Mouse (Mus musculus) activated CD4-positive, CD25-positive, alpha-beta regulatory T cell, adult 4 months (primary cell): ENCODE results near the gene Ass1. TPM values are rescaled to one million over a fixed set of nuclear protein-coding genes. Genes with fewer than 3 reads are reported as not detected.

Experiments used
- ATAC-seq: one replicate; pipeline ENCODE4 v1.8.0; 2017
- polyA plus RNA-seq, 2 experiments: library from polyadenylated mRNA; unstranded; fragments of 100-300 nt; shearing (Covaris generic); gene quantifications; one replicate each; pipeline ENCODE4 v1.2.1; 2017

Gene Ass1
- polyA plus RNA-seq, 2 experiments from 2014 or later = 445 to 470 TPM

DNA sequence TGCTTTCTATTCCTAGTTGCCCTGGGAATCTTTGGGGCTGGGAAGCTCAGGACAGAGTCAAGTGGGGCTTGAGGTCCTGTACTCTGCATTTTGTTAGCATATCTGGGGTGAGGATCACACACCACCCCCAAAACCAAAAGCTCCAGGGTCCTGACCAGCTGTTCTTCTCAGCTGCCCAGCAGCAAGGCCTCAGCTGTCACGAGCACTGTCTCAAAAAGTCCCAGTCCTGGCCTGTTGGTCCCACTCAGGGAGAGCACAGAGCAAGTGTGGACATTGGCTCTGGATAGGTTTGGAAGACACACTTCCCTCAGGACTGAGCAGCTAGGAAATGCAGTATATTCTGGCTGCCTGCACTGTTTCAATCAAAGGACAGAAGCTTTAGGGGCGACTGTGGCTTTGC lies 20.5 kb downstream of the Ass1 start:
- ATAC-seq = no peak

DNA sequence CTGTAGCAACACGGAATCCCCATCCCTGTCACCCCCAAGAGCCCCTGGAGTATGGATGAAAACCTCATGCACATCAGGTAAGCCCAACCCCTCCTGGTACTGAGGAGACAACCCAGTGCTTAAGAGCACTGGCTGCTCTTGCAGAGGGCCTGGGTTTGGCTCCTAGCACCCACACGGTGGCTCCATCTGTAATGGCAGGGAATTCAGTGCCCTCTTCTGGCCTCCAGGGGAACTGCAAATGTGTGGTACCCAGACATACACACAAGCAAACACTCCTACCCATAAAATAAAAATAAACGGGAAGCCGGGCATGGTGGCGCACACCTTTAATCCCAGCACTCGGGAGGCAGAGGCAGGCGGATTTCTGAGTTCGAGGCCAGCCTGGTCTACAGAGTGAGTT lies 22.3 kb downstream of the Ass1 start:
- ATAC-seq = no peak

DNA sequence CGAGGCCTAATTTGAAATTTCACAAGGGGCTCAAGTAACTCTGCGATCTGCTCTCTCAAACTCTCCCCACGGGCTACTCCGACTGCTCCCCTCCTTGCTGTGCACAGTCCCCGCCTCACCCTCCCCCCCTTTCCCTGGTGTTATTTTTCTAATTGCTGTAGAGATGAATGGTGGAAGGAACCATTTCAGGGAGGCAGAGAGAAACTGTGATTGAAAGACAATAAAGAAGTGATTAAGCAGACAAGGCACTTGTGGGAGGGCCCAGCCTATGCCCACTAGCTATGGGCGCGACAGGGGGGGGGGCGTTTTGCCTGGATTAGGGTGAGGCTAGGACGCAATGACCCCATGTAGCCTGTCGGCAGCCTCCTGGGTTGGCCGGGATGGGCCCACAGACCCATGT lies 23.2 kb downstream of the Ass1 start:
- no peak for ATAC-seq

DNA sequence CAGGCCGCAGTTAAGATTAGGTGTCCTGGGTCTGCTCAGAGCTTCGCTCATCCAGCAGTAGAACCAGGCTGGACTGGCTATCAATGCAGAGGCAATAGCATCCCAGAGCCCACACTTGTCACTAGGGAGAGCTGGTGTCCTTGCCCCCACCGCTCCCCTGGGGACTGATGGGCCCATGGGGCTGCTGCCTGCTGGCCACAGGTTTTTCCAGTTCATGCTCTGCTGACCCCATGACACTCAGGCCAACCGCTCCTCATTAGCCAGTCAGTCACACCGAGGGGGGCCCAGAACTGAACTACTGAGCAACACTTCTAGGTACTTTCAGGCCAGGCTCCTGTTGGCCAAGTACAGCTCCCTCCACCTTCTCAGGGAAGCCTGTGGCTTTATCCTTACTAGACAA lies 24.3 kb downstream of the Ass1 start:
- ATAC-seq = no peak

DNA sequence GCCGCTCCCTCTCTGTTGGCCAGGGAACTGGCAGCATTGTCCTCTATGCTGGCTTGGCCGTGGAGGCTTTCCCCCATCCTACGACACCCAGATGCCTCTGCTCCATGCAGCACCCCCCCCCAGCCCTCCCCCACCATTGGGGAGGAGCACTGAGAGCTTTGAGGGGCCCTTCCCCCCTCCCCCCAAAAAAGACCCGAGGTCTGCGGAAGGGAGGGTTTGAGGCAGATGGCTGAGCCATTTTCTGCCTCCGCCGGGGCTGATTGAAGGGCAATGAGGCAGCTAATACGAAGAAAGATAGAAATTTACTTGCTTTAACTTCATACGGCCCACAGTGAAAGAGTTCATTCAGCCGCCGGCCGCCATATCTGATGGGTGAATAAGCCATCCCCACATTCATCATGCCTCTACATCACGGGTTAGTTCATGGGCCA lies 25.1 kb downstream of the Ass1 start:
- no peak for ATAC-seq

DNA sequence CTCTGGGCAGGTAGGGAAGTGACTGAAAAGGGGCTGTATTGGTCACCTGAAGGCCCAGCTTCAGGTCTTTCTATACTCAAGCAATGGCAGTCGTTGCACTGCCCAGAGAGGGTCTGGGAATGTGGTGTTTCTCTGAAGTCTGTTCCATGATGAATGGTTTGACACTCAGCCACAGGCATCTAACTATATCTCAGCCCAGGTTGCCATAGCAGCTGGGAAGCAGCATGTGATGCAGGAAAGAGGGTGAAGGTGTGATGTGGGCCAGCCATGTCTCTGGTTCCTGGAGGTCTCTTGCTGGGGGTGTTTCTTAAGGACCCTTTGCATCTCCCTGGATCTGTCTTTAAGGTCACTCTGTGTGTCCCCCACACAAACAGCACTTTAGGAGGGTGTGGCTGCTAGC lies 26.1 kb downstream of the Ass1 start:
- ATAC-seq = no peak

DNA sequence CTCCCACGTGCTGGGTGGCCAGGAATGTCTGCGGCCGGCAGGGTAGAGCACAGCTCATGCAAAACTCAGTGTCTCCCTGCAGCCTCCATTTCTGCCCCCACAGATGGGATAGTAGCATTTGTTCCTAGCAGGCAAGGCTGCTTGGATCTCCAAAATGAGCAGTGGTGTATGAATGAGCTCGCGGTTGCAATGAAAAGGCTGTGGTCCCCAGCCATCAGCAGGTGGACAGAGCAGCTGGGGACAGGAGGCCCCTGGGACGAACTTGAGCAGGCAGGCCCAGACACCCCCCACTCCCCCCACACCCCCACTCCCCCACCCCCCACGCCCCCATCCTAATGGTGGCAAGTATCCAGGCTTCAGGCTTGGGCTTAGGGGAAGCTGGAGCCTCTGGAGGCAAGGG lies 27.1 kb downstream of the Ass1 start:
- no peak for ATAC-seq

DNA sequence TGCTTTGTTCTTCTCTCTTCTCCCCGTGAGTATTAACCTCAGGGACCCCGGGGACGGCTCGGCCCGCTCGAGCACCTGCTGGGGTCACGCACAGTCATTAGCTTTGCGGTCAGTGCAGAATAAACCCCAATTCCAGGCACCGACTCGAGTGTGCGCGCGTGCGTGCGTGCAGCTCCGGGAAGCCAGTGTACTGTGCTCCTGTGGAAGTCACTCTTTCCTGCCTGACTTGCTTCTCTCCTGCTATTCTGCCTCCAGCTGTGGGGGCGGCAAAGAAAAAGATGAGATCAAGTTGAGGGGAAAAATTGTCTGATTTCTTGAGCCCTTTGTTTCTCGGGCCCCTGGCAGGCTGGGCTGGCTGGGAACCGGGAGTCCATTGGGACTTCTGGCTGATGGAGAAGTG lies 27.6 kb downstream of the Ass1 start:
- no peak for ATAC-seq

DNA sequence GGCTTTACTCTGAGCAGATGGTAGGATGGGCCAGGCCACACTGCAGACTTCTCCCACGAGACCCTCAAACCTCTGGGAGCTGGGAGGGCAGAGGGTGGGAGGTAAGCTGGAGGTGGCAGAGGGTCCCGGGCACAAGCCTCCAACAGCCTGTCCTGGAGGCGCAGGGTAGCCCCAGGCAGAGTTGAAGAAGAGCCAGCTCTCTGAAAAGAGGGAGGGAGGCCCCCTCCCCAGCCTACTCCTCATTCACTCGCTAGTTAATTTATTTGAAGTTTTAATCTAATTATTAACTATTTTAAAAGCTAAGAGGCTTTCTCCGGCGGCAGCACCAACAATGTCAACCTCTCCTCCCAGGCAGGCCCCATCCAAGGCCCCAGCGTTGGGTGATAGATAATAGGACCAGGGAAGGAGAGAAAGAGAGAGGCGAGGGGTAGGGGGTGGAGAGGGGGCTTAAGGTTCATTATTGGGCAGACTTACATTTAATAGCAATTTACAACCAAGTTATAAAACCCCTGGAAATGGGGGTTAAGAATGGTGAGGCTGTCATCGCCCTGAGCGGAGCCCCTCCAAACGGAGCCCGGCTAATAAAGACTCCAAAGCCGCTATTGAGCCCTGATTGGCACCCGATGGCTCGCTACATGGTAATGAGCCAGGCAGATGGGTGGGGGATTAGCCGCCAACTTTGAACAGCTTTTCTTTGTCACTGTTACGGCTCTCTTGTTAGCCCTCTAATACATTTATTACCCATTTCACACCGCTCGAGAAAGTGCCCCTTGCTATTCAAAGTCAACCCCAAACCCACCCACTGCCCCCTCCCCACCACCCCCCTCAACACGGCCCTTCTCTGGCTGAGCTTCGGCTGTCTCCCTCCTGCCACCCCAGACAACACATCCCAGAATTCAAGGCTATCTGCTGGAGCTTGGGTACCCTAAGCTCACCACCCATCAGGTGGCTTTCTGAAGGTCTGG lies 29.6 kb downstream of the Ass1 start:
- no peak for ATAC-seq

DNA sequence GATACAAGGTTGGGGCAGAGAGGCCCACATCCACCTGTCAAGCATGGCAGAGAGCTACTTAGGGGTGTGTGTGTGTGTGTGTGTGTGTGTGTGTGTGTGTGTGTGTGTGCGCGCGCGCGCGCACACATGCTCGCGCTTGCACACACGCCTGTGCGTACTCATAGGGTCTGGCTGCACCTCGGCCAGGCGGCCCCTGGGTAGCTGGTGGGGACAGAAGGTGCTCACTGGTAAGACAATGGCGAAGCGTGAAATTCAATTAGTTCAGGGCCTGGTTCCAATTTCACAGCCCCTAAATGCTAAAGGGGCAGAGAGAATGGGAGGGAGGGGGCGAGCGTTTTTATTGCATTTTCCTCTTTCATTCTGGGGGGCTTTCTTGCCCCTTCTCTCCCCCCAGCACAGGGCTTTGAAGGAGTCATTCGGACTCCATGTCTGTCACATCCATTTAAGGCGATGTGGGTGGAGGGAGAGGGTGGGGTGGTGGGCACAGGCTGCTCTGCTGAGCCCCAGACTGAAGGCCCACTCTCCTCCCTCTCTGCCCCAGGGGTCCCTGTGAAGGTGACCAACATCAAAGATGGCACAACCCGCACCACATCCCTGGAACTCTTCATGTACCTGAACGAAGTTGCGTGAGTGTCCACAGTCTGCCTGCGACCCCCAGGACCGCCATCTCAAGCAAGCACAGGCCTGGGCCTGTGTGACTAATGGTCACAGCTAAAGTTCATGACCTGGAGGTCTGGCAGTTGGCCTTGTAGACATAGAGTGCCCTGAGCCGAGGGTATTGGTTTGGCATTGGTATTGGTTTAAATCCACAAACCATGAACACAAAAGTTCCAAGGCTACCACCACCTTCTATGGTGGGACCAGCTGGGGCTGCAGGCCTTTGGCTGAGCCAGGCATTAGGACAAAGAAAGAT lies 30.5 kb downstream of the Ass1 start:
- no peak for ATAC-seq

DNA sequence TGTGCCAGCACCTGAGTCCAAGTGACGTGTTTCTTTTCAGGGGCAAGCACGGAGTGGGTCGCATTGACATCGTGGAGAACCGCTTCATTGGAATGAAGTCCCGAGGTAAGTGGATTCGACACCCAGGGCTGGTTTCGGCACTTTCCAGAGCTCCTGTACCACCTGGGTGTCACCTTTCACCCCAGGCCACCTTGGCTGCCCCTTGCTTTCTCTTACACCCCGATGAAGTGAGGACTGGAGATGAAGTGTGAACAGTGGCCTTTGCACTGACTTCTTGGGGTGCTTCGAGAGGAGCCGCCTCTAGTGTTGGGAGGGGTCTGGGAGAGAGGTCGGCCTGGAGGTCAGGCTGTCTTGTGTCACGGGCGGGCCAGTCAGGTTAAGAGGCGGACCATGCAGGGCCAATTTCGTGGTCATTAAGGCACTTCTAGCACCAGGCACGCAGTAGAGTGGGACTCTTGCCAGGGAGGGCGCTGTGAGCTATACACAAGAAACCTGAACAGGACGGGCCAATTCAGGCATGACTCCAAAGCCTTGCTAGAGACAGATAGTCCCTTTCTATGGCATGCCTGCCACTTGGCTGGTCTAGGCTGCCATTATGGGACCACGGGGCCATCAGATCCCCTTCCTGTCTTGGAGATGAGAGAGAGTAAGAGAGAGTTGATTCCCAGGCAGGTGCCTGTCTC lies 31.6 kb downstream of the Ass1 start:
- no peak for ATAC-seq

DNA sequence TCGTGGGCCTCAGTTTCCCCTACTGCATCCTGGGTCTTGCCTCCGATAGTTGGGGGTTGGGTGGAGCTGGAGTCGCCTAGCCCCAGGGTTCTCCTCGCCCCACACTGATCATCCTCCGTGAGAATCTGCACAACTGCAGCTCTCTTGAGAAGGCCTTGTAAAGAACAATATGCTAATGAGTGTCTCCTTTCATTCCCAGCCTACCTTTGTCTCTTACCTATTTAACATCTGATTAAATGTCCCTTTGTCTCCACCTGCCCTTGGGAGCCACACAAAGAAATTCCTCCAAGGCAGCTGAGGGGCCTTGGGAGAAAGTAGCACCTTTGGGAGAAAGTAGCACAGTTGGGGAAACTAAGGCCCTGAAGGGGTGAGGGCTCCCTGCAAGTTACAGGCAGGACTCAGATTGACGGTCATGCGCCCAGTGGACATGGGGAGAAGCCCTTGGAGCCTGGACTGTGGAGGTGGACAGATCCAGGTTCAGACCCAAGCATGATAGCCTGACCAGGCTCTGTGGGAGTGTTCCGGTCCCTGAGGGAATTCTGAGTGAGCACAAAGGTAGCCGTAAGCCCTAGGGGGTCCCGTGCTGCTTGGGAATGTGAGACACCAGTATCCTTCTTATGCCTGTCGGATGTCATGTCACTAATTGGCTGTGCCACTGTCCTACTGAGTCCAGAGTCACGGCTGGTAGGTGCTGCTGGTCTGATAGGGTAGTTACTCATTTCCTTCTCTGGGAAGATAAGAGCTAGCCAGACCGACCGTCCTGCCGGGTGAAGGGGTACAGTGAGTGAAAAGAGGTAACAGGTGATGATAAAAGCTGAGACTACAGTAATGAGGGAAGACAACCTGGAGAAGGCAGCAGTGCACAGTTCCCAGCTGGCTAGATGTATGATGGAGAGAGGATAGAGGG lies 32.9 kb downstream of the Ass1 start:
- ATAC-seq = no peak

DNA sequence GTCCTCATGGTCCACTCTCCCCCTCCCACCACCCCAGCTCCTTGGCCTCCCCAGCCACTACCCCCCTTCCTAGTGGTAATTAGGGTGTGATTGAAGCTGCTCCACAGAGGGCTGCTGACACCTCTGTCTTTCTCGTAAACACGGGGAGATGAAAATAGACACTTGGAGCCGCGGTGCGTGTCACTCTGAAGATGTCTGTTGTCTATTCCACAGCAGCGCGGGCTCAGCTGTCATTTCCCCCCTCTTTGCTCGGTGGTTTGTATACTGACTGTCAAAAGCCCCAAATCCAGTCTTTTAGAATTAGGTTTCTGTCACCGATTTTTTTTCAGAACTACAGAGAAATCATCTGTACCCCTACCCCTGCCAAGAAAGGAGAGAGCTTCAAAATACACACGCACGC lies 35.5 kb downstream of the Ass1 start:
- ATAC-seq = no peak

DNA sequence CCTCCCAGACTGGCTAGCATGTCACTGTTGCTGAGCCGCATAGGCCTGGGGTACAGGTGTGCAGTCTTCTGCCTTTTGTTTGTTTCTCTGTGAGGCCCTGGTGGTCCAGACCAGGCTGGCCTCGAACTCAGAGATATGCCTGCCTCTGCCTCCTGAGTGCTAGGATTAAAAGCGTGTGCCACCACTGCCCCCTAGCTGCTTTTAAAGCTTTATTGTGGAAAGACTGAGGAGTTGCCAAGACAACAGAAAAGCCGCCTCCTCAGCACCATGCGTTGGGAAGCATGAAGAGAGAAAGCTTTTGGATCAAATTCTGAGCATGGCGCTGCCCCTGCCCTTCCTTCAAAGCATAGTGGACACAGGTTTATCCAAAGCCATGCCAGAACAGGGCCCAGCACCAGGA lies 38.8 kb downstream of the Ass1 start:
- no peak for ATAC-seq

DNA sequence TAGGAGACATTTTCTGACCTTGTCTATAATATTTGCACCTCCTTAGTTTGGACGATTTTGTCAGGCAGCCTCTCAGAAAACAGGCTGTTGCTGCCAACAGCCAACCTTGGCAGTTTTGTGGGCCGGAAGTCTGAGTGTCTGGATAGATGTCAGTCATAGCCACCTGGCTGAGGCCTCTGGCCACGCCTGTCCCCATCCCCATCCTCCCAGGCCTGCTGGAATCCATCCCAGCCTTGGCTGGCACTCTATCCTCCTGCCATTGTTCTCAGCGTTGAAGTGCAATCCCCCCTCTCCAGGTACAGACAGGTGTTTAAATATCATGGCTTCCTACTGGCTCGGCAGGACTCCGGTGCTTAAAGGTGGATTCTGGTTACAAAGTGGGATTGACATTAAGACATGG lies 41.3 kb downstream of the Ass1 start:
- ATAC-seq = no peak

DNA sequence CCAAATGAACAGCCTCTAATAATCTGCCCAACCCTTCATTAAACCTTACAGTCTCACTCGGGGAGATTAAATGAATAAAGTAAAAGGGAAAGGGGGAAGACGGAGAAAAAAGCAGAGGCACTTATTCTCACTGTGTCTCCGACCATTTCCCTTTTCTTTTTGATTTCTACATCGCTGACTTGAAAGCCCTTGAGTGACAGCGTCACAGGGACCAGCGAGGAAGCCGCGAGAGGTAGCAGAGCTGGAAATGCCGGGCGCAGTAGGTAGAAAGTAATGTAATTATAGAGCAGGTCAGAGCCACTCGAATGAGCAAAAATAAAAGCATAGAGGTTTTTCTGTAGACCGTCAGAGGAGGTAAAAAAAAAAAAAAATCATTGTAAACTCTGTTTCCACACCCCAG lies 46.5 kb downstream of the Ass1 start:
- ATAC-seq = no peak

DNA sequence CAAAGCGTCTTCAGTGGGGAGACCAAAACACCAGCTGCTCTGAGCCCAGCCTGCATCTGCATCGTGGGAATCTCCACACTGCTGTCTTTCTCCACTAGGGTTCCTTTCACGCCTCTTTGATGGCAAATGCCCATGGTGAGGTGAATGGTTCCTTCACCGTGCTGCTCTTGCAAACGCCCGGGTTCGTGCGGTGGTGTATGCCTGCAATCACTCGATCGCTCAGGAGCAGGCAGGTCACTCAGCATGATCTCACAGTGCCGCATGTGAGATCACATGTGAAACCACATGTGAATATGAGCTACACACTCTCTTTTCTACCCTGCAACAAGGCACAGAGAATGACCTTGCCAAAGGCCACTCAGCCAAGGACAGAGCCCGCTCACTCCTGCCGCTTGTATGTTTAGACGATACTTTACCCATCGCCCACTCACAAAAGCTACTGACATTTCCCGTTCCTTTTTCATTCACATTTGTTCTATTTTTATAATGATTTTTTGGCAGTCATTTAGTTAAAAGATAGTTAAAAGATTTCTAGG lies 51.9 kb downstream of the Ass1 start:
- no peak for ATAC-seq

DNA sequence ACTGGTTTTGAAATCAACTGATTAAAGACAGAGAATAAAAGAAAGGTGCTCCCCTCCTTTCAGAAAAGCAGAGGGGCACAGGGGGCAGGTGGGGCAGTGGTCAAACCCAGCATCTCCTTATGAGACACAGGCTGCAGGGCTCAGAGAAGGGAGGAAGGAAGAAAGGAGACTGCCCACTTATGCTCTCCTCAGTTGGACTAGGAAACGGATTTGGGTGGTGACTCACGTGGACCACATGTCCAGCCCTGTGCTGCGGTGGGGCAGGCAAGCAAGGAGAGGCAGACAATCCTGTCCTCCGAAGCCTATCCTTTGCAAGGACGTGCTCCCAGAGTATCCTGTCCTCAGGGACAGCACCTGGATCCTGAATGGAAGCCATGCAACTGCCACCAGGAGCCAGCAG lies 54.6 kb downstream of the Ass1 start:
- ATAC-seq = no peak

DNA sequence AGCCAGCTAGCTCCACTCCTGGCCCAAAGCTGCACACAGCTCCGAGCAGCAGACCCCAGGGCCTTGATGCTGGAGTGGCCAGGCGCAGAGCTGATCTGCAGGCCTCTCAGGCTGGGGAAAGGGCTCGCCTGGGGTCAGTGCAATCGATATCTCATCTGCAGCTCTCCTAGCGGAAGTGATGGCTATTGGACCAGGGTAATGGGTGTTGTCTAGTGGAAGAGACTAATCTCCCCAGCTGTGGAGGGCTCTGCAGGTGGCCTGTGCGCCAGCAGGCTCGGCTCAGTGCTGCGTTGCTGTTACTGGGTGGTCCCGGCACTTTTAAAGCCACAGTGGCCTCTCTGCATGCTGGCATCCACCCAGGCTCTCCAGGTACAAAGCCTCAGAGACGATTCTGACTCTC lies 55.8 kb downstream of the Ass1 start:
- ATAC-seq = no peak

DNA sequence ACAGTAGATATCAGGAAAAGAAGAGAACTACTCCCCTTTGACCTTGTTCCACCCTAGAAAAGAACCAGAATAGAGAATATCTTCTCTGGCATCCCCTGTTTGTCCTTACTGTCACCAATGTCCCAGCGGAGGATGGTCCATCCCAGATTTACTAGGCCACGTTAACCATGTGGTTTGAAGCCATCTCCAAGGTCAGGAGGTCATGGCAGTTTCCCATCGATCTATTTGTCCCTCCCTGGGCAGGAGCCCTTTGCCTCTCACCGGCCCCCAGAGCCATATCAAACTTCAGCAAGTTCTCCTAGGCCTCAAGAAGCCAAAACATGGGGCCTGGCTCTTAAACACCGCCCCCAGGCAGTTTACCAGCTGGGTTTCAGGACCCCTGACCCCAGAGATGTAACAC lies 60.2 kb downstream of the Ass1 start:
- ATAC-seq = no peak

DNA sequence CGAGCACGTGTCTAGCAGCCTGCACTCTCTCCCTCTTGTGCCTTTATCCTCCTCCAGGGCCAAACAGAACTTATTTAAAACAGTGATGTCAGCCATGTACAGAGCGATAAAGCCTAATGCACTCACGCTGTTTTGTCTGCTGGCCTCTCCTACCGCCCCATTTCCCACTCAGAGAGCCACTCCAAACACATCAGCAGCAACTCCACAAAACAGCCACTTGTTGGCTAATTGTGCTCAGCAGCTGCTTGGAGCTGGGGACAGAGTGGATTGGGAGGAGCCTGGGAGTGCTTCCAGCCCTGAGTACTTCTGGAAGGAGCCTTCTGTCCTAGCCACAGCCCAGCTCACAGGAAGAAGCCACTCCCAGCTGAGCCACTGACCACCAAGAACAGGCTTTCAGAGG lies 67.0 kb downstream of the Ass1 start:
- no peak for ATAC-seq

DNA sequence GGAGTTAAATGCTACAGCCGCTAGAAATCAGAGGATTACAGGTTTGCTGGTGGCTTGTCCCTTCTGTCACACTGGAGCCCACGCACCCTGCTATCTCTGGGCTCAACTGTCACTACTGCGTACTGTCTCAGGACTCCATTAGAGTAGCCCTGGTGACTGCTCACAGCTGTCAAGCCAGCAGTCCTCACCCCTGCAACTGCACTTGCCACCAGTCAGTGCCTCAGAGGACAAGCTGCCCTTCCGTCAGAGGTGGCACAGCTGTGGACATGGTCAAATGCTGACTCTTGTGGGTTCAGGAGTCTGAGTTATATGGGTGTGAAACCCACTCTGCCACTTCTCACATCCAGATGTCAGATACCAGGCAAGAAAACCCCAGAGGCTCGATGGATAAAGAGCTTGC lies 68.7 kb downstream of the Ass1 start:
- ATAC-seq = no peak
